Mouse (Mus musculus) neural tube, embryonic 10.5 days (tissue): ENCODE results near the gene Ccnj.

Source experiments
- DNase-seq: peaks from one replicate; pipeline ENCODE4 v3.0.0-alpha.2; 2017; ENCODE audit warnings: low spot score; ENCODE audit errors: extremely low spot score

Ccnj gene

GRCm38 (mm10) chr19:40841593-40841992 is 10.5 kb downstream of the Ccnj start:
- DNase-seq, result no peak

GRCm38 (mm10) chr19:40844731-40845130 is 13.7 kb downstream of the Ccnj start:
- no peak for DNase-seq

GRCm38 (mm10) chr19:40849391-40849790 is 18.3 kb downstream of the Ccnj start:
- no peak for DNase-seq

- DNase-seq, result no peak
Measured at GRCm38 (mm10) chr19:40859555-40859954, 28.5 kb downstream of the Ccnj start.

GRCm38 (mm10) chr19:40868284-40868683 is 37.2 kb downstream of the Ccnj start:
- DNase-seq, result no peak

- no peak for DNase-seq
Measured at GRCm38 (mm10) chr19:40869425-40870105, 38.5 kb downstream of the Ccnj start.

- DNase-seq, result peak; percentile 98
Measured at GRCm38 (mm10) chr19:40872955-40873665, 42.0 kb downstream of the Ccnj start.

- DNase-seq, result no peak
Measured at GRCm38 (mm10) chr19:40881700-40882099, 50.6 kb downstream of the Ccnj start.

- DNase-seq, result no peak
Measured at GRCm38 (mm10) chr19:40888887-40889286, 57.8 kb downstream of the Ccnj start.

- no peak for DNase-seq
Measured at GRCm38 (mm10) chr19:40894071-40894506, 63.0 kb downstream of the Ccnj start.

GRCm38 (mm10) chr19:40894519-40895392 is 63.7 kb downstream of the Ccnj start, which contains the start of gene Zfp518a:
Zfp518a (plus strand) TSS chr19:40894705.
- peak; percentile 97 for DNase-seq

GRCm38 (mm10) chr19:40895393-40895703 is 64.3 kb downstream of the Ccnj start:
- no peak for DNase-seq
